Mouse (Mus musculus): ENCODE measurements around the gene Traf4. TPM values are rescaled to one million over a fixed set of nuclear protein-coding genes. Genes with fewer than 3 reads are reported as not detected.

Traf4 gene
- total RNA-seq (2018; cell fraction: chromatin; rRNA removed), result 1 to 10 TPM in 2 of 26 experiments, under 1 TPM in 10, not detected in 14; 0.12 to 4.0 (median 0.38) TPM
- total RNA-seq (2018; cell fraction: cytosol; rRNA removed), result under 1 TPM; 0.08 to 0.44 (median 0.20) TPM
- total RNA-seq (2018; cell fraction: nucleus; rRNA removed), result 1 to 10 TPM in 1 of 26 experiments, under 1 TPM in 17, not detected in 8; 0.22 to 1.2 (median 0.33) TPM
- 0.32 to 0.47 TPM (median 0.40 TPM) in 3 replicates for polyA plus RNA-seq (2018)

DNA sequence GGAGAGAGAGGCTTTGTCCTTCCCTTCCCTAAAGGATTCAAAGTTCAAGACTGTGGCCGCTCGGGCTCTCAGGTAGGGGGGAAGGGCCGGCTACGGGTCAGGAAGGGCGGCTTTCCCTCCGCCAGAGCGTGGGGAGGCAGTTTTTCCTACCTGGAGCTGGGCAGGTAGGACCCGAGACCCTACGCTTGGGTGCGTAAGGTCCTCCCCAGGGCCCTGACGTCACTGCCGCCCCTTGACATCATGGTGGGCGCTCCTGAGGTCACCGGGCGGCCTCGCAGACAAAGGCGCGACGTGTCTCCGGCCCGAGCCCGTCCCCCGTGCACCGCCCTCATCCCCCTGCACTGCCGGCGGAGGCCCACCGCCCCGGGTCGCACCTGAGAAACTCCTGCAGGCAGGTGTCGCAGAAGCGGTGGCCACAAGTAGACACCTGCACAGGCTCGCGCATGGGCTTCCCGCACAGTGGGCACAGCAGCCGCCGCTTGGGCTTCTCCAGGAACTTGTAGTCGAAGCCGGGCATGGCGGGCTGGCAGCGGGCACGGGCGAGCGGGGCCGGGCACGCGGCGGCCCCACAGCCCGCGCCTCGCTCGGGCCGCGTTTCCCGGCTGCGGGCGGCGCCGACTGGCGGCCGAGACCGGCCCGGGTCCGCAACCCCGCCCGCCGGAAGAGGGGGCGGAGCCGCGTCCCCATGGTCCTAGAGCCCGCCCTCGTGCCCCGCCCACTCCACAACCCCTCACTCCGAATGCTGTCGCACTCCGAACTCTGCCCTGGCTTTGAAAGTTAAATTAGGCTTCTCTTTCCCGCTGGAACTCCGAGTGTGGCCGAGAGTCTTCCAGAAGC is at the start of gene Traf4:
Gene Traf4, minus strand, starts transcription at position 666 of the 837 bp plus-strand sequence.
- Histone ChIP-seq H3K4me3 (ENCODE audit: inconsistent target) (peak within 1 kb of the TSS; percentile 22; the same call in 1 of the 2 replicates), H3K36me3 (ENCODE audit: inconsistent target) (no peaks in the 10 kb centered on the region), H3K27ac (no peak within 1 kb of the TSS), H3K79me2 (ENCODE audit: inconsistent target) (no peaks in the 10 kb centered on the region)
- WGBS (ENCODE audit: missing documents), result 1% methylated on average over 75 of the region's 78 CpGs

DNA sequence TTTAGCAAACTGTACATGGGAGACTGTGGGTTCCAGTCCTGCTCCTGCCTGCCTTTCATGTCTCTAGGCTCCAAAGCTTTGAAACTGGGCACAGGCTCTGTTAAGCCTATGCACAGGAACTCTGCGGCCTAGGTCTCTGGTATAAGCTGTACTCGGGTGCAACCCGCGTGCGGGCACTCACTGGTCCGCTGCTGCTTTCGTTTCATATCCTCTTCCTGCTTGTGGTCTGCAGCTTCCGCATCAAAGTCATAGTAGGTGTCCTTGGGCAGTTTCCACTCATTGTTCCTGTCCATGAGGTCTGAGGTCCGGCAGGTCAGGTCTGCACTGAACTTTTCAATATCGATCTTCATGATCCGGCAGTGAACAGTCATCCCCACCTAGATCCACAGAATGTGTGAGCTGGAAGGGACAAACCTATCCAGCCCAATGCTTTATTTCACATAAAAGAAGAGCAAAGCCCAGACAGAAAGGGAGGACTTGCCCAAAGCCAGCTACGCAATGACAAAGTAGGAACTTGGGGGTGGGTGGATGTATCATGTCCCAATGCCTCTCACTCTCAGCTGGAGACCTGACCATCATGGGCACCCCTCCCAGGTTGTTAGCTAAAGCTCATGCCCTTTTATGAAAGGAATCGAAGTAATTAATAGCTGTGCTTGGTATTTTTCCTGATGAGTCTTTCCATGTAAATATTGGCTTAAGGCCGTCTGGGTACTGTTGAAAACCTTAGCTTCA is 47.9 kb upstream of the Traf4 start:
- 24% methylated on average over 14 of the region's 14 CpGs for WGBS (ENCODE audit: missing documents)
- Histone ChIP-seq H3K4me3 (ENCODE audit: inconsistent target) (no peak overlapping the region), H3K36me3 (ENCODE audit: inconsistent target) (peaks cover 76% of the 10 kb centered on the region), H3K79me2 (ENCODE audit: inconsistent target) (no peaks in the 10 kb centered on the region), H3K27ac (peak overlapping the region; percentile 41)

DNA sequence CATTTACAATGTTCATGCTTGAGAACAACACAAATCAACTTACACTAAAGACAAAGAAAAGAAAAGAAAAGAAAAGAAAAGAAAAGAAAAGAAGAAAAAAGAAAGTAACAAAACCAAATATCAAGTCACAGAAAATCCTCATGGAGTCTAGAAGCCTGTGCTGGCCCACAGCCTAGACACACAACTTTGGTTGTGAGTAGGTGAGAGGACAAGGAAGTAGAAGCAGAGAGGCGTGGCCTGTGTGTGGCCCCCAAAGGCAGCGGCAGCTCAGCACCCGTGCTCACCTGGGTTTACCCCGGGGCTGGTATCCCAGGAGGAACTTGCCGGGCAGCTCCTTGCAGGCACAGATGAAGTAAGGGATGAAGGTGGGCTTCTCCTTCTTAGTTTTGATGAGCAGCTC is 46.1 kb upstream of the Traf4 start:
- H3K27ac ChIP-seq, result no peak overlapping the region
- H3K79me2 ChIP-seq (ENCODE audit: inconsistent target), result no peaks in the 10 kb centered on the region
- 96% methylated on average over 5 of the region's 5 CpGs for WGBS (ENCODE audit: missing documents)
- H3K4me3 ChIP-seq (ENCODE audit: inconsistent target), result no peak overlapping the region
- H3K36me3 ChIP-seq (ENCODE audit: inconsistent target), result peaks cover 77% of the 10 kb centered on the region

DNA sequence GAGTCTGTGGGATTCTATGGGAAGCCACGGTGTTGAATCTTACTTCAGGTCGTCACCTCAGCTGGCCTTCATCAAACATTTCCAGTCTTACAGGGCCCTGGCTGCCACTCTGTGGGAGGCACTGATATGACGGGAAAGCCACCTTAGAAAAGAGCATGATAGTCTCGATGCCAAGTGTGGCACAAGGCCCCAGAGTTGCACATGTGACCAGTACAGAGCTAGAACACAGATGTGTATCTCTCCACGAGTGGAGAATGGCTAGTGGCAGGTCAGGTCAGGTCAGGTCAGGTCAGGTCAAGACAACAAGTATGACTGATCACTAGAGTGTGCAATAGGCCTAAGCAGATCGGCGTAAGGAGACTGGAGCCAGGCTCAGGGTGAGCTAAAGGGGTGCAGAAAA is 45.2 kb upstream of the Traf4 start:
- H3K79me2 ChIP-seq (ENCODE audit: inconsistent target), result no peaks in the 10 kb centered on the region
- peaks cover 77% of the 10 kb centered on the region for H3K36me3 ChIP-seq (ENCODE audit: inconsistent target)
- no peak overlapping the region for H3K4me3 ChIP-seq (ENCODE audit: inconsistent target)
- H3K27ac ChIP-seq, result no peak overlapping the region
- WGBS (ENCODE audit: missing documents), result 93% methylated on average over 7 of the region's 7 CpGs

DNA sequence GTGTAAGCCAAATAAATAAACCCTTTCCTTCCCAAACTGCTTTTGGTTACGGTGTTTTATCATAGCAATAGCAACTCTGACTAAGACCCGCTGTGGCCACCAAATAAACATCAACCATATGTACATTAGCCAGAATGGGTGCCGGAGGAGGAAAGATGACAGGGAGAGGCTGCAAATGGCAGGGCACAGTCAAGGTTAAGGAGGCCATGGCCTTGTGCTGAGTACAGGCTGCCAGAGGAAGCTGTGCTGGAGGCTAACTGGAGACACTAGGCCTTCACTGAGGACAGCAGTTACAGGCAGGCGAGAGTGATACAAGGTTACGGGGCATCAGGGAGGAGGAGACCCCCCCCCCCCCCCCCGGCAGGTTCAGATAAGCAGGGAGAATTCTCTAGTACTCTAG is 44.5 kb upstream of the Traf4 start:
- Histone ChIP-seq H3K36me3 (ENCODE audit: inconsistent target) (peaks cover 79% of the 10 kb centered on the region), H3K4me3 (ENCODE audit: inconsistent target) (no peak overlapping the region), H3K79me2 (ENCODE audit: inconsistent target) (no peaks in the 10 kb centered on the region), H3K27ac (no peak overlapping the region)
- WGBS (ENCODE audit: missing documents), result 98% methylated on average over 6 of the region's 6 CpGs

DNA sequence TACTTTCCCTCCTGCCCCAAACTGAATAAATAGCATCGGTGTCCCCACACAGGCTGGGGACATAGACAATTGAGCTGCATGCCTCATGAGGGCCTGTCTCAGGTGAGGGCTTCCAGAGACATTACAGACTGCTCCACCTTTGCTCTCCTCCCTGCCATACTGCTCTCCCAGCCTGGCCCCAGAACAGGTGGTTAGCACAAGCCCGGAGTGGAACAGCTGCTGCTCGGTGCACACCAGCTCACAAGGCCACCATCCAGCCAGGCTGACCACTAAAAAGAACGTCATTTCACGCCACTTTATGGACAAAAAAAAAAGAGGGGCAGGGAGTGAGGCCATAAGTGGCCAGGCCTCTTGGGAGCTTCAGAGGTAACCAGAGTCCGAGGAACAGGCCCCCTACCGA is 41.8 kb upstream of the Traf4 start:
- WGBS (ENCODE audit: missing documents), result 95% methylated on average over 6 of the region's 7 CpGs
- Histone ChIP-seq H3K36me3 (ENCODE audit: inconsistent target) (peaks cover 74% of the 10 kb centered on the region), H3K27ac (no peak overlapping the region)

DNA sequence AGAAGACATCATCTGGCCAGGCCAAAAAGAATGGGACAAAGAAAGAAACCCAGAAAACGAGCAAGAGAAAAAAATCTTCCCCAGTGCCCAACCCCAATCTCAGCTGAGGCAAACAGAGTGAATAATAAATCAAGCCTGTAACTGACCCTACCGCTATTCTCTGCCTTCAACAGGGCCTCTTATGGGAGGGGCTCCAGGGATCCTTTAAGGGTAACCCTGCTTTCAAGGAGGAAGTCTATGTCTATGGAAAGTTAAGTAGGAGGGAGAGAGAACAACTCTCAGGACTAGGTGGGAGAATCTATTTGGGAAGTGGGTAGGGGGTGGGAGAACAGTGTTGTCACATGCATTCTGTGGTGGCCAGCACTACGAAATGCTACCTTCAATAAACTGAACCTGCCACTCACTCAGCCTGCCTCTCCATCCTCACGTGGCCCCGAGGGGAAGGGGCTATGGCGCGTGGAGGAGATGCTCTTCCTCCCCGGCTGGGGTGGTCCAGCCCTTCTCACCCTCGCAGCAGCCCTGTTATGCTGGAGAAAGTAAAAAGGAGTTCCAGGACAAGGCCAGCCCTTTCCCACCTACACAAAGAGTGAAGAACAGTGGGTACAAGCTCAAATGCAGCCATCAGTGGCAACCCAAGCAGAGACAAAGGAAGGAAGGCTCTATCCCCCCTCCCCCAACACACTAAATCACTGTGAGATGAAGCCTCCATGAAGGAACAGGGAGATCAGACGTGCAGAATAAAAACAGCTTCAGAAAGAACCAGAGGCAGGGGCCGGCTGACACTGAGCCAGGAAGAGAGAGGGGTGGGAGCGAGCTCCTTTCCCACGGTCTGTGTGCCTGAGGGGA is 40.2 kb upstream of the Traf4 start:
- 87% methylated on average over 13 of the region's 13 CpGs for WGBS (ENCODE audit: missing documents)
- Histone ChIP-seq H3K4me3 (ENCODE audit: inconsistent target) (no peak overlapping the region), H3K79me2 (ENCODE audit: inconsistent target) (no peaks in the 10 kb centered on the region), H3K27ac (no peak overlapping the region), H3K36me3 (ENCODE audit: inconsistent target) (peaks cover 58% of the 10 kb centered on the region)

More for the DNA sequence above, 41.8 kb upstream of the Traf4 start:
- H3K4me3 ChIP-seq (ENCODE audit: inconsistent target), result no peak overlapping the region
- no peaks in the 10 kb centered on the region for H3K79me2 ChIP-seq (ENCODE audit: inconsistent target)

DNA sequence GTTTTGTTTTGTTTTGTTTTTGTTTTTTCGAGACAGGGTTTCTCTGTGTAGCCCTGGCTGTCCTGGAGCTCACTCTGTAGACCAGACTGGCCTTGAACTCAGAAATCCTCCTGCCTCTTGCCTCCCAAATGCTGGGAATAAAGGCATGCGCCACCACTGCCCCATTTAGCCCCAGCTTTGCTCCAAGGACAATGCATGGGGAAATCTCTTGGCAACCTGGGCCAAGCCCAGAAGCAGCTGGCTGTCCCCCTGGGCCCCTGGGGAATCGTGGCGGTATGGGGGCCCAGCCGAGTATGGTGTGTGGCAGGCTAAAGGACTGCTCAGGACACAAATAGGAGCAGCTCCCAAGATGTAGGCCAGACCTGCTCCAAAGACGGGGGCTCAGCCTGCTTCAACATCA is 38.9 kb upstream of the Traf4 start:
- 96% methylated on average over 6 of the region's 6 CpGs for WGBS (ENCODE audit: missing documents)
- peaks cover 50% of the 10 kb centered on the region for H3K36me3 ChIP-seq (ENCODE audit: inconsistent target)

DNA sequence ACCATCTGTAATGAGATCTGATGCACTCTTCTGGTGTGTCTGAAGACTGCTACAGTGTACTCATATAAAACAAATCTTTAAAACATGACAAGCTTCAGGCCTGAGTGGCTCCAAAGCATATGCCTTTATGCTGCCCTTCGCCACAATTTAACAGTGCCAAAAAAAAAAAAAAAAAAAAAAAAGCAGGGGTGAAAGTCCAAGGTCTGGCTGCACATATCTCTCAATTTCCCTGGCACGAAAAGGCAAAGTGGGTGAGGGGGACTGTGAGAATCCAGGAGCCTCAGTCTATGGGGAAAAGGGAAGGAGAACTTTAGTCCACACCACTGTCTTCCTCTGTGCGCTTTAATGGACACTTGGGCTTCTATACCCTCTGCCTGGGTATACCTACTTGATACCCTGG is 37.0 kb upstream of the Traf4 start:
- H3K79me2 ChIP-seq (ENCODE audit: inconsistent target), result no peaks in the 10 kb centered on the region
- H3K4me3 ChIP-seq (ENCODE audit: inconsistent target), result no peak overlapping the region
- 100% methylated on average over 2 of the region's 3 CpGs for WGBS (ENCODE audit: missing documents)
- H3K36me3 ChIP-seq (ENCODE audit: inconsistent target), result peaks cover 31% of the 10 kb centered on the region
- H3K27ac ChIP-seq, result no peak overlapping the region

More for the DNA sequence above, 38.9 kb upstream of the Traf4 start:
- Histone ChIP-seq H3K79me2 (ENCODE audit: inconsistent target) (no peaks in the 10 kb centered on the region), H3K4me3 (ENCODE audit: inconsistent target) (no peak overlapping the region), H3K27ac (no peak overlapping the region)

DNA sequence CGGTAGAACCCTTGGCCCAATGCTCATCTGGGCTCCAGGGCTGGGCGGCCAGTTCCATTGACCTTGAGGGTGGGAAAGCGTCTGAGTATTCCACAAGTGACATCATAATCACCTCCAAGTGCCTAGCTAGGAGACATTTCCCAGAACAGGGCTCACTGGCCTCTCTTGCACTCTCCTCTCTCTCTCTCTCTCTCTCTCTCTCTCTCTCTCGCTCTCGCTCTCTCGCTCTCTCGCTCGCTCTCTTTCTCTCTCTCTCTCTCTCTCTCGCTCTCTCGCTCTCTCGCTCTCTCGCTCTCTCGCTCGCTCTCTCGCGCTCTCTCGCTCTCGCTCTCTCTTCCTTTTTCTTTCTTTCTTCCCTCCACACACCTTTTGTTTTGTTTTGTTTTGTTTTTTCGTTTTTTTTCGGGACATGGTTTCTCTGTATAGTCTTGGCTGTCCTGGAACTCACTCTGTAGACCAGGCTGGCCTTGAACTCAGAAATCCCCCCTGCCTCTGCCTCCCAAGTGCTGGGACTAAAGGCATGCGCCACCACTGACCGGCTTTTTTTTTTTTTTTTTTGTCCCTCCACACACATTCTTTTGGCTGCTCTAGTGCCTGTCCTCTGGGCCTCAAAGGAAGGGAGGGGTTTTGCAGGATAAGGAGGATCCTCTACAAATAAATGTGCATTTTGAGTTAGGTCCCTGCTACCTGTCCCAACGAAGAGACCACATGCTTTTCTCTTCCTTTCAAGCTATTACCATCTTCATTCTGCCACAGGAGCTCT is 29.9 kb upstream of the Traf4 start:
- no peak overlapping the region for H3K27ac ChIP-seq
- no peaks in the 10 kb centered on the region for H3K36me3 ChIP-seq (ENCODE audit: inconsistent target)
- peak overlapping the region; percentile 33 for H3K4me3 ChIP-seq (ENCODE audit: inconsistent target)
- 77% methylated on average over 12 of the region's 23 CpGs for WGBS (ENCODE audit: missing documents)
- no peaks in the 10 kb centered on the region for H3K79me2 ChIP-seq (ENCODE audit: inconsistent target)

DNA sequence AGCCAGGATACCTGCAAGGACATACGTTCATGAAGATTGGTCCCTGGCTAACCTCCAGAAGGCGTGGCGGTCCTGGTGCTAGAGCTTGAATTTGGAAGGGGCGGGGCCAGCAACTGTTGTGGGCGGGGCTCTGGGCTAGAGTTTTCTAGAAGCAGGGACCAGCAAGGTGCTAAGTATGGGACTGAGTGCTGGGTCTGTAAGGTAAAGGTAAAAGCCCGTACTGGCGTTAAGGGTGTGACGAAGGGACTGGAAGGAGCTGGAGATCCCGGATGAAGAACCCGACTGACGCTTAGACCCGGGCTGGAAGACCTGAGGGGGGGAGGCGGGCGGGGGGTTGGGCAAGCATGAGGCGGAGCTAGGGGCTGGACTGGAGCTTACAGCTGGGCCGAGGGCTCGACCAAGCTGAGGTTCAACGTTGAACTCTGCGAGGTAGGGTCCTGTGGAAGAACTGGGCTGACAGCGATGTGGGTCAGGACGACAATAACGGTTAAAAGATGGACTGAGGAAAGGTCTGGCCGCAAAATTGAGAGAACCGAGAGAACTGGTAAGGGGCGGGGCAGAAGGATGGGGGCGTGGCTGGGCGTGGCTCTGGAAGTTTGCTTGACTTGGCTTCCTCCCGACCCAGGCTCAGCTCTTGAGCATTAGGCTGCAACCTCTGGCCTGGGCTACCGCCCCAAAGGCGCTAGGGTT is 29.2 kb upstream of the Traf4 start:
- Histone ChIP-seq H3K79me2 (ENCODE audit: inconsistent target) (no peaks in the 10 kb centered on the region), H3K27ac (no peak overlapping the region), H3K4me3 (ENCODE audit: inconsistent target) (peak overlapping the region; percentile 33), H3K36me3 (ENCODE audit: inconsistent target) (no peaks in the 10 kb centered on the region)
- 10% methylated on average over 27 of the region's 30 CpGs for WGBS (ENCODE audit: missing documents)

DNA sequence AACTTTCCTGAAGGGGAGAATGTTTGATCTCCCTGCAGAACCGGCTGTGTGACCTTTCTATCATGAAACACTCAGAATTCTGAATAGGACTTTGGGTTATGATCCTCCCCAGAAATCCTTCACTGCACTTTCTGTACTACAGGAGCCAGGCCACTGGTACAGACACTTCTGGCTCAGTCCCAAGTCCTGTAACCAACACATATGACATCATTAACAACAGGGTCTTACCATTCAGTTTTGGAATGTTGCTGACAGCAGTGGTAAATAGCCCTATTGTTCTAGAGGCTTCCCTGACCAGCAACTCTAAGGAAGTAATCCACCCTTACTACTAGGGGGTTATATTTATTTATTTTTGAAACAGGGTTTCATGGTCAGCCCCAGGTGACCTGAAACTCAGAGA is 27.7 kb upstream of the Traf4 start, which contains the start of gene Proca1:
Gene Proca1, plus strand, starts transcription at position 280 of the 400 bp plus-strand sequence.
- WGBS (ENCODE audit: missing documents), result 91% methylated on average over 1 of the region's 1 CpGs
- Histone ChIP-seq H3K79me2 (ENCODE audit: inconsistent target) (no peaks in the 10 kb centered on the region), H3K27ac (no peak within 1 kb of the TSS), H3K36me3 (ENCODE audit: inconsistent target) (no peaks in the 10 kb centered on the region), H3K4me3 (ENCODE audit: inconsistent target) (no peak within 1 kb of the TSS)

DNA sequence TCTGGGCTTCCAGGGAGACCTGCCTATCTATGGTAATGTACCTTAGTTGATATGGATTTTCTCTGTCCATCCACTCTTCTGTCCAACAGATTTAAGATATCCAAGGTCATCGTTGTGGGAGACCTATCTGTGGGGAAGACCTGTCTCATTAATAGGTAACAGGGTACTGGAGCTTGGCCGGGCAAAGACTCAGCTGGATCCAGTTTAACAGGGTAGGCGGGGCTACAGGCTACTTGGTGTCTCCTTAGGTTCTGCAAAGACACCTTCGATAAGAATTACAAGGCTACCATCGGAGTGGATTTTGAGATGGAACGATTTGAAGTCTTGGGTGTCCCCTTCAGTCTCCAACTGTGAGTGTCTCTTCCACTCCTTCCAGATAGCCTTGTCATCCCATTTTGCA is 24.7 kb upstream of the Traf4 start:
- Histone ChIP-seq H3K27ac (no peak overlapping the region), H3K4me3 (ENCODE audit: inconsistent target) (no peak overlapping the region), H3K79me2 (ENCODE audit: inconsistent target) (no peaks in the 10 kb centered on the region), H3K36me3 (ENCODE audit: inconsistent target) (no peaks in the 10 kb centered on the region)
- 89% methylated on average over 6 of the region's 6 CpGs for WGBS (ENCODE audit: missing documents)
